Mouse (Mus musculus): ENCODE measurements around the gene Ankrd40.

DNA sequence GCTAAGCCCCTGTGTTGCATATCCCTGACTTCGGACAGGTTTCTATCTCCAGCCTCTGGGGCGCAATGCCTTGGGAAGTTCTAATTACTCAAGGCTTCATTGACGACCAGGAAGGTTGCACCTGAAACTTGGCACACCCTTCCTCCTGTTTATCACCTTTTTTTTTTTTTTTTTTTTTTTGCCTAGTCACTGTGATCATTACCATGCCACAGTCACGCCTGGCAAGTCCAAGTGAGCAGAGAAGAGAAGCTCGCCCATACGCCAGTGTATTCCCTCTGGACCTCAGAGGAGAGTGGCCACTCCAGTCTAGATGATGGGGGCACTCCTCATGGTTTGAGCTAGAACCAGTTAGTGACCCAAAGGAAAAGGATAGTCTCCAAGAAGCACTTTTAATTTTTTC lies 63.0 kb downstream of the Ankrd40 start:
- TF ChIP-seq CTCF (IDR thresholded peaks at IDR 0.05; ENCODE audit: borderline replicate concordance, insufficient read depth, low read length): no peak
- TF ChIP-seq POLR2A (IDR thresholded peaks at IDR 0.05; ENCODE audit: low read depth, low read length): no peak
